Mouse (Mus musculus) bone marrow macrophage, adult 2 months (primary cell): ENCODE measurements at regions not wholly inside any gene's neighbourhood (a gene's known extent, or its start where the extent isn't known, plus 50 kb on each side); places are given as distances from the start of the nearest gene placed in this dataset.

ENCODE experiments used
- CTCF ChIP-seq: IDR thresholded peaks from 2 replicates; pipeline ENCODE4 v1.5.1; 2012; ENCODE audit warnings: low read depth, mild to moderate bottlenecking, low read length, moderate library complexity
- POLR2A ChIP-seq: IDR thresholded peaks from 2 replicates; pipeline ENCODE4 v1.6.1; 2012; ENCODE audit warnings: mild to moderate bottlenecking, low read depth, low read length, borderline replicate concordance

DNA sequence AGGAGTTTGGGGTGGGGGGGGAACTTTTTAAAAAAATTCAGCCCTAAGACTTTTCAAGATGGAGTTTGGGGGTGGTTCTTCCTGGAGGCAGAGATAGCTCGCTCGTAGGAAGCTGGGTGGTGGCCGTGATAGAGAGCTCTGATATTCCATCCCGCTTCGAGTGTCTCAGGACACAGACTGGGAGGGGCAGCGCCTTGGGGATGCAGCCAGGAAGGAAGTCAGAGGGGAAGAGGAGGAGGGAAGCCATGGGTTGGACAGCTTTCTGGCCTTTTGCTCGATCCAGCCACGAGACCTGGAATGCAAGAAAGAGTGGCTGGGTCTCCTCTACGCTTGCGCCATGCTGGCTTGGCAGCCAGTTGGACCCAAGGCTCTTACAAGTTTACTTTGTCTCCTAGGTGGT, 95.1 kb upstream of the Sulf2 start:
- TF ChIP-seq POLR2A (no peak), CTCF (no peak)
